Mouse (Mus musculus) CH12.LX (cell line): ENCODE data around the gene Mrpl23.

Source experiments
- CTCF ChIP-seq, 2 experiments: IDR thresholded peaks in 1 of 2; conservative IDR thresholded peaks in 1 of 2; 2 replicates each; pipeline ENCODE4 v1.5.1; 2011 to 2012; ENCODE audit warnings: low read depth in 2 of 2, low read length in 2 of 2, improper control_type of control experiment in 1 of 2, inconsistent platforms in 1 of 2, mild to moderate bottlenecking in 1 of 2, moderate library complexity in 1 of 2
- E2F4 ChIP-seq: IDR thresholded peaks from 2 replicates; pipeline ENCODE4 v1.6.1; 2011; ENCODE audit warnings: low read depth, low read length, improper control_type of control experiment; ENCODE audit not compliant: insufficient replicate concordance
- ETS1 ChIP-seq: conservative IDR thresholded peaks from 2 replicates; pipeline ENCODE4 v1.6.1; 2012; ENCODE audit warnings: low read depth, mild to moderate bottlenecking, inconsistent platforms, low read length, improper control_type of control experiment, moderate library complexity
- MXI1 ChIP-seq: IDR thresholded peaks from 2 replicates; pipeline ENCODE4 v1.6.1; 2011; ENCODE audit warnings: mild to moderate bottlenecking, low read depth, low read length, improper control_type of control experiment
- USF2 ChIP-seq: conservative IDR thresholded peaks from 2 replicates; pipeline ENCODE4 v1.6.1; 2011; ENCODE audit warnings: low read depth, low read length, improper control_type of control experiment

DNA sequence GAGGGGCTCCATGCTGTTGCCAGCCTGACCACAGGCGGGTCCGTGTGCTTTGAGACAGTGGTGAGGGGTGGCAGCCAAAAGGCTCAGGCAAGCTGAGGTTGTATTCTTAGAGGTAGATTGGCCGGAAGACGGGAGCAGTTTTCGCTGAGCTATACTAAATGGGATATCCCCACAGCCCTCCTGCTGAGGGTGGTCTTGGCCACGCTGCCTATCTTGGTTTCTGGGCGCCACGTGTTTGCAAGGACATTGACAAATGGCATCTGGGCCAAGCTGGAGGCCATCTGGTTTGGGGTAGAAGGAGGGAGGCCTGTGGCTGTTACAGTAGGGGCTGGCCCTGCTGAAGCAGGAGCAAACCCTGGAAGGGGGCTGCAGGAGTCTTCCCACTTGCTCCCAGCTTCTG lies 39.0 kb upstream of the Mrpl23 start:
- no peak for TF ChIP-seq MXI1
- TF ChIP-seq E2F4 = no peak
- TF ChIP-seq CTCF (conservative IDR thresholded peaks at IDR 0.05 in 1 of 2, IDR thresholded peaks at IDR 0.05 in 1 of 2; ENCODE audit: low read depth in 2 of 2, low read length in 2 of 2) = no peak
- TF ChIP-seq ETS1 = no peak
- TF ChIP-seq USF2 = no peak
